Mouse (Mus musculus) myocyte (in vitro differentiated cells): Measurements from ENCODE around the gene Creb3l2.

Source experiments
- E2F4 ChIP-seq: IDR thresholded peaks from one replicate; pipeline ENCODE4 v1.6.1; 2011; ENCODE audit warnings: mild to moderate bottlenecking, control low read depth, moderate library complexity; ENCODE audit not compliant: insufficient read depth
- MAX ChIP-seq: IDR thresholded peaks from one replicate; pipeline ENCODE4 v1.6.1; 2011; ENCODE audit warnings: low read depth, mild to moderate bottlenecking, control low read depth
- MYOG ChIP-seq, 3 experiments: IDR thresholded peaks; one replicate each; pipeline ENCODE4 v1.6.1; 2011; ENCODE audit warnings: control low read depth in 2 of 3, low read depth in 2 of 3, mild to moderate bottlenecking in 2 of 3; ENCODE audit not compliant: insufficient read length in 2 of 3, control insufficient read depth in 1 of 3, insufficient read depth in 1 of 3
- POLR2A ChIP-seq: IDR thresholded peaks from one replicate; pipeline ENCODE4 v1.6.1; 2011; ENCODE audit warnings: low read depth, mild to moderate bottlenecking, control low read depth, moderate library complexity; ENCODE audit not compliant: insufficient read length
- POLR2AphosphoS2 ChIP-seq: IDR thresholded peaks from one replicate; pipeline ENCODE4 v1.6.1; 2011; ENCODE audit warnings: low read depth, control low read depth; ENCODE audit not compliant: insufficient read length
- TCF12 ChIP-seq: IDR thresholded peaks from one replicate; pipeline ENCODE4 v1.6.1; 2011; ENCODE audit warnings: mild to moderate bottlenecking, control low read depth; ENCODE audit not compliant: poor library complexity, insufficient read depth, severe bottlenecking
- TCF3 ChIP-seq: IDR thresholded peaks from one replicate; pipeline ENCODE4 v1.6.1; 2011; ENCODE audit warnings: low read depth, control low read depth; ENCODE audit not compliant: insufficient read length
- USF1 ChIP-seq: IDR thresholded peaks from one replicate; pipeline ENCODE4 v1.6.1; 2011; ENCODE audit warnings: low read depth, mild to moderate bottlenecking, control low read depth, moderate library complexity

GRCm38 (mm10) chr6:37375452-37375851 is 66.5 kb downstream of the Creb3l2 start:
- no peak for TF ChIP-seq POLR2A
- TF ChIP-seq TCF3: no peak
- TF ChIP-seq POLR2AphosphoS2: no peak
- TF ChIP-seq MAX: no peak
- TF ChIP-seq TCF12: no peak
- TF ChIP-seq USF1: no peak
- no peak for TF ChIP-seq E2F4
- TF ChIP-seq MYOG (IDR thresholded peaks at IDR 0.05; ENCODE audit: control insufficient read depth in 1 of 3, insufficient read depth in 1 of 3, insufficient read length in 2 of 3, low read depth in 2 of 3): no peak
